Mouse (Mus musculus) heart, postnatal 0 days (tissue): Measurements from ENCODE around the gene Chrne. TPM values are rescaled to one million over a fixed set of nuclear protein-coding genes. Genes with fewer than 3 reads are reported as not detected.

Experiments
- ATAC-seq: fragments of 200-750 bp; cut with Nextera tagmentation; 2 replicates; pipeline ENCODE4 v1.8.0; 2017; ENCODE audit warnings: low read depth, moderate number of reproducible peaks, moderate library complexity; ENCODE audit not compliant: insufficient read depth
- DNase-seq: peaks from one replicate; pipeline ENCODE4 v3.0.0-alpha.2; 2016; ENCODE audit warnings: low spot score
- H3K27ac ChIP-seq: fragments of 300-500 bp; sonication (generic); 2 replicates; pipeline ENCODE4 v1.5.1; 2014; ENCODE audit warnings: low read depth, mild to moderate bottlenecking
- H3K27me3 ChIP-seq: fragments of 300-500 bp; sonication (generic); 2 replicates; pipeline ENCODE4 v1.6.1; 2014; ENCODE audit warnings: low read length, mixed read lengths; ENCODE audit not compliant: control insufficient read depth, insufficient read depth
- H3K36me3 ChIP-seq: fragments of 300-500 bp; sonication (generic); replicated peaks from 2 replicates; pipeline ENCODE4 v1.6.1; 2014; ENCODE audit warnings: low read length, mixed read lengths; ENCODE audit not compliant: control insufficient read depth, insufficient read depth
- H3K4me1 ChIP-seq: fragments of 300-500 bp; sonication (generic); 2 replicates; pipeline ENCODE4 v1.6.1; 2014; ENCODE audit warnings: antibody characterized with exemption; ENCODE audit not compliant: control insufficient read depth, insufficient read depth
- H3K4me2 ChIP-seq: fragments of 300-500 bp; sonication (generic); 2 replicates; pipeline ENCODE4 v1.6.1; 2014; ENCODE audit warnings: low read depth, mild to moderate bottlenecking, low read length, moderate library complexity
- H3K4me3 ChIP-seq: fragments of 300-500 bp; sonication (generic); 2 replicates; pipeline ENCODE4 v1.5.1; 2014; ENCODE audit warnings: low read depth, low read length
- H3K9ac ChIP-seq: fragments of 300-500 bp; sonication (generic); replicated peaks from 2 replicates; pipeline ENCODE4 v1.6.1; 2014; ENCODE audit warnings: low read depth, low read length, mixed read lengths
- H3K9me3 ChIP-seq: fragments of 300-500 bp; sonication (generic); replicated peaks from 2 replicates; pipeline ENCODE4 v1.6.1; 2016; ENCODE audit warnings: low read length; ENCODE audit not compliant: control insufficient read depth
- CTCF ChIP-seq: IDR thresholded peaks from 2 replicates; pipeline ENCODE4 v1.5.1; 2016; ENCODE audit warnings: antibody characterized with exemption, control low read depth, low read depth
- EP300 ChIP-seq: IDR thresholded peaks from 2 replicates; pipeline ENCODE4 v1.6.1; 2016; ENCODE audit warnings: antibody characterized with exemption, low read depth
- WGBS: fragments of 180-500 bp; shearing (Covaris S2); extraction: QIAGEN DNeasy Blood & Tissue Kit; methylation state at CpG from one replicate; pipeline ENCODE4 v1.1.7; 2014; 5-methylcytosine and 5-hydroxymethylcytosine counted together
- polyA plus RNA-seq: library from polyadenylated mRNA; unstranded; fragments of >200 nt; fragmentation: Nextera tagmentation; extraction: Ambion mirVana; gene quantifications from 2 replicates; pipeline ENCODE4 v1.2.1, GENCODE M21; 2015
- total RNA-seq: library from RNA; depleted of rRNA; stranded (reverse); fragments of >200 nt; gene quantifications from 2 replicates; pipeline ENCODE4 v1.2.3, GENCODE M21; 2014; ENCODE audit warnings: low replicate concordance

The Chrne gene
- total and polyA plus RNA-seq, 2 experiments from 2014 or later, result not detected

GRCm38 (mm10) chr11:70630129-70630528 is 11.1 kb upstream of the Chrne start:
- Histone ChIP-seq H3K36me3 (no peaks in the 10 kb centered on the region), H3K4me2 (no peak overlapping the region), H3K27me3 (no peaks in the 10 kb centered on the region), H3K4me3 (no peak overlapping the region), H3K4me1 (no peaks in the 10 kb centered on the region), H3K27ac (no peak overlapping the region), H3K9me3 (no peaks in the 10 kb centered on the region), H3K9ac (no peak overlapping the region)
- ATAC-seq (no peak), DNase-seq (no peak)
- TF ChIP-seq CTCF, result no peak
- no peak for TF ChIP-seq EP300
- WGBS, result 58% methylated on average over 7 of the region's 7 CpGs

- ATAC-seq (no peak), DNase-seq (peak; percentile 32)
- Histone ChIP-seq H3K27me3 (no peaks in the 10 kb centered on the region), H3K4me3 (no peak overlapping the region), H3K4me1 (no peaks in the 10 kb centered on the region), H3K27ac (no peak overlapping the region), H3K9me3 (no peaks in the 10 kb centered on the region), H3K36me3 (no peaks in the 10 kb centered on the region), H3K9ac (no peak overlapping the region), H3K4me2 (no peak overlapping the region)
- WGBS, result 55% methylated on average over 5 of the region's 5 CpGs
- TF ChIP-seq EP300 (no peak), CTCF (peak; percentile 52)
These were observed 10.5 kb upstream of the Chrne start for GRCm38 (mm10) chr11:70629557-70629956.

GRCm38 (mm10) chr11:70628431-70628830 is 9.4 kb upstream of the Chrne start:
- H3K27ac ChIP-seq, result no peak overlapping the region
- TF ChIP-seq EP300 (no peak), CTCF (no peak)

GRCm38 (mm10) chr11:70626877-70627276 is 7.9 kb upstream of the Chrne start:
- DNase-seq (no peak), ATAC-seq (no peak)
- WGBS, result 67% methylated on average over 4 of the region's 4 CpGs
- Histone ChIP-seq H3K36me3 (no peaks in the 10 kb centered on the region), H3K9ac (no peak overlapping the region), H3K9me3 (no peaks in the 10 kb centered on the region), H3K4me2 (no peak overlapping the region), H3K27ac (no peak overlapping the region), H3K4me3 (no peak overlapping the region), H3K27me3 (no peaks in the 10 kb centered on the region), H3K4me1 (no peaks in the 10 kb centered on the region)
- no peak for TF ChIP-seq CTCF
- TF ChIP-seq EP300, result no peak

More at GRCm38 (mm10) chr11:70628431-70628830, 9.4 kb upstream of the Chrne start:
- H3K4me3 ChIP-seq, result no peak overlapping the region
- H3K4me1 ChIP-seq, result no peaks in the 10 kb centered on the region
- DNase-seq, result no peak
- no peaks in the 10 kb centered on the region for H3K36me3 ChIP-seq
- H3K9ac ChIP-seq, result no peak overlapping the region
- no peak overlapping the region for H3K4me2 ChIP-seq
- no peak for ATAC-seq
- no peaks in the 10 kb centered on the region for H3K27me3 ChIP-seq
- H3K9me3 ChIP-seq, result no peaks in the 10 kb centered on the region
- 57% methylated on average over 2 of the region's 2 CpGs for WGBS

- H3K4me3 ChIP-seq, result no peak overlapping the region
- 46% methylated on average over 4 of the region's 4 CpGs for WGBS
- H3K4me1 ChIP-seq, result no peaks in the 10 kb centered on the region
These were observed 6.5 kb upstream of the Chrne start for GRCm38 (mm10) chr11:70625473-70625872.

GRCm38 (mm10) chr11:70623053-70623742 is 4.2 kb upstream of the Chrne start:
- Histone ChIP-seq H3K4me1 (no peaks in the 10 kb centered on the region), H3K4me2 (no peak overlapping the region), H3K9ac (no peak overlapping the region), H3K27me3 (no peaks in the 10 kb centered on the region), H3K4me3 (no peak overlapping the region), H3K9me3 (no peaks in the 10 kb centered on the region), H3K36me3 (no peaks in the 10 kb centered on the region), H3K27ac (no peak overlapping the region)
- ATAC-seq (no peak), DNase-seq (no peak)
- WGBS, result 63% methylated on average over 10 of the region's 10 CpGs
- no peak for TF ChIP-seq EP300
- TF ChIP-seq CTCF, result peak; percentile 30

More at GRCm38 (mm10) chr11:70625473-70625872, 6.5 kb upstream of the Chrne start:
- Histone ChIP-seq H3K36me3 (no peaks in the 10 kb centered on the region), H3K9me3 (no peaks in the 10 kb centered on the region), H3K27me3 (no peaks in the 10 kb centered on the region), H3K27ac (no peak overlapping the region), H3K4me2 (no peak overlapping the region), H3K9ac (no peak overlapping the region)
- TF ChIP-seq CTCF (peak; percentile 60), EP300 (no peak)
- ATAC-seq (no peak), DNase-seq (no peak)
